Mouse (Mus musculus) lung, adult 2 months (tissue): ENCODE results near the gene Dqx1.

Experiments
- CTCF ChIP-seq: fragments of 200-500 bp; IDR thresholded peaks from 2 replicates; pipeline ENCODE4 v1.5.1; 2011; ENCODE audit warnings: mild to moderate bottlenecking, low read length, control low read depth; ENCODE audit not compliant: insufficient read depth
- POLR2A ChIP-seq: fragments of 200-500 bp; IDR thresholded peaks from 2 replicates; pipeline ENCODE4 v1.6.1; 2011; ENCODE audit warnings: low read depth, mild to moderate bottlenecking, control low read depth, low read length, borderline replicate concordance; ENCODE audit errors: extremely low read depth

DNA sequence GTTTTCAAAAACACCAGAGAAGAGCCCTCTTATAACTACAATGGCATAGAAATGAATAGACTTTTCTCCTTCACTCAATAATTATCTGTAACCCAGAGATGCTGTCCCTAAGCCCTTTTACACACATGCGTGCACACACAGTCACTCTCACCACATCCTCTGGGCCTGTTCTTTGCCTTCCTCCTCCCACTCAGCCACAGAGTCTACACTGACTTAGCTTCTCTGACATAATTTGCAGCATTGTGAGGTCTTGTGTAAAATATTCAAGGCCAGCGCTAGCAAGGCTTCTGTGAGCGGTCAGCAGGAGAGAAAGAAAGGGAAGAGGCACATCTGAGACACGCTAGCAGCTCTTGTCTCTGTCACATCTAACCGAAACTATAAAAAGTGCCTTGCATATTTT lies 44.2 kb upstream of the Dqx1 start:
- TF ChIP-seq CTCF, result no peak
- TF ChIP-seq POLR2A, result no peak
